Mouse (Mus musculus) C2C12 (cell line): ENCODE results near the gene Trpm4. TPM values are rescaled to one million over a fixed set of nuclear protein-coding genes. Genes with fewer than 3 reads are reported as not detected.
A peak's percentile ranks its signal among the peaks of the same experiment; 100 is the strongest.

Experiments used
- H3K27me3 ChIP-seq: one replicate; pipeline ENCODE4 v1.6.1; 2011; ENCODE audit not compliant: control insufficient read depth, insufficient read depth, insufficient read length
- H3K36me3 ChIP-seq: one replicate; pipeline ENCODE4 v1.6.1; 2011; ENCODE audit not compliant: control insufficient read depth, insufficient read depth
- H3K4me3 ChIP-seq: one replicate; pipeline ENCODE4 v1.5.1; 2011; ENCODE audit warnings: mild to moderate bottlenecking, control low read depth; ENCODE audit not compliant: poor library complexity, insufficient read depth, severe bottlenecking
- H3K79me2 ChIP-seq: one replicate; pipeline ENCODE4 v1.6.1; 2011; ENCODE audit not compliant: control insufficient read depth, insufficient read depth
- H3K79me3 ChIP-seq: one replicate; pipeline ENCODE4 v1.6.1; 2011; ENCODE audit warnings: low read depth, control low read depth
- H3ac ChIP-seq: one replicate; pipeline ENCODE3; 2011; ENCODE audit warnings: low read depth; ENCODE audit not compliant: control insufficient read depth, insufficient read length
- CEBPB ChIP-seq: IDR thresholded peaks from one replicate; pipeline ENCODE4 v1.6.1; 2011; ENCODE audit warnings: low read depth, mild to moderate bottlenecking, control low read depth, moderate library complexity
- CTCF ChIP-seq: IDR thresholded peaks from one replicate; pipeline ENCODE4 v1.5.1; 2011; ENCODE audit not compliant: control insufficient read depth, insufficient read depth, insufficient read length
- FOSL1 ChIP-seq: IDR thresholded peaks from one replicate; pipeline ENCODE4 v1.8.0; 2011; ENCODE audit warnings: mild to moderate bottlenecking, low read length; ENCODE audit not compliant: poor library complexity, insufficient read depth, severe bottlenecking
- MAX ChIP-seq: IDR thresholded peaks from one replicate; pipeline ENCODE4 v1.6.1; 2011; ENCODE audit warnings: mild to moderate bottlenecking, control low read depth
- MYOD1 ChIP-seq: IDR thresholded peaks from one replicate; pipeline ENCODE4 v1.6.1; 2011; ENCODE audit warnings: low read depth; ENCODE audit not compliant: control insufficient read depth, insufficient read length
- MYOG ChIP-seq: IDR thresholded peaks from one replicate; pipeline ENCODE4 v1.6.1; 2011; ENCODE audit not compliant: control insufficient read depth, insufficient read length; ENCODE audit errors: extremely low read depth
- USF1 ChIP-seq: IDR thresholded peaks from one replicate; pipeline ENCODE4 v1.6.1; 2011; ENCODE audit warnings: low read depth, mild to moderate bottlenecking, control low read depth, moderate library complexity
- polyA plus RNA-seq: library from polyadenylated mRNA; unstranded; fragments of >200 nt; fragmentation: generic; extraction: Trizol; gene quantifications from one replicate; pipeline ENCODE4 v1.2.1, GENCODE M21; 2012; ENCODE audit warnings: missing spikeins

Gene Trpm4
- polyA plus RNA-seq, 1 experiment: 10.6 TPM

DNA sequence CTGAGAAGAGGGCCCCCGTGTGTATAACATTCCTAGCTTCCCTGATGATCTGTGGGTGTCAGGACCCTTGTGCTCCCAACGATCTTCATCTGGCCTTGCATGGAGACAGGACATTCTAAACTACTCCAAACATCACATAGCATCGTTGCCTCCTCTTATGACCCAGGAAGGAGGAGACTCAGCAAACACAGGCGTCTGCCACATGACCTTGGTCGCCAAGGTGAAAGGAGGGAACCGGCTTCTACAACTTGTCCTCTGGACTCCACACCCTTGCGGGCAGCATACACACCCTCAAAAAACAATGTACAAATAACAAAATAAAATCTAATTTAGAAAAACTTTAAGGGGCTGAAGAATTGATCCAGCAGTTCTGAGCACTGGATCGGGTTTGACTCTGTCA is 21.6 kb downstream of the Trpm4 start:
- Histone ChIP-seq H3K79me2 (no peaks in the 10 kb centered on the region), H3K27me3 (no peaks in the 10 kb centered on the region), H3ac (no peak overlapping the region), H3K36me3 (no peaks in the 10 kb centered on the region), H3K4me3 (no peak overlapping the region), H3K79me3 (no peaks in the 10 kb centered on the region)
- no peak for TF ChIP-seq MAX

DNA sequence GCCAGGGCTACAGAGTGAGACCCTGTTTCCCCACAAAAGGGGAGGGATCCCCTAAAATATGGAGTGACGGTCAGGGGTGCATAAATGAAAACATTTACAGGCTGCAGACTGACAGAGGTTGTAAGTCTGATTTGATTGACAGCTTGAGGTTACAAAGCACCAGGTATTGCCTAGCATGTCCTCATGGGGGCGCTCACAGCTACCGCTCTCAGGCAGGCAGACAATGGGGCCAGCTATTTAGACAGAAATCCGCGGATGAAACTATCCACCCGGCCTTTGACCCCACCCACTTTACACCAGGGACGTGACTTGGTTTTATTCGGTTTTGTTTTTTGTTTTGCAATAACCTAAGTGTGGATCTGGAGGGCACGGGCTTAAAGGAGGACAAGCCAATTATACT is 24.1 kb downstream of the Trpm4 start:
- H3K4me3 ChIP-seq: no peak overlapping the region

DNA sequence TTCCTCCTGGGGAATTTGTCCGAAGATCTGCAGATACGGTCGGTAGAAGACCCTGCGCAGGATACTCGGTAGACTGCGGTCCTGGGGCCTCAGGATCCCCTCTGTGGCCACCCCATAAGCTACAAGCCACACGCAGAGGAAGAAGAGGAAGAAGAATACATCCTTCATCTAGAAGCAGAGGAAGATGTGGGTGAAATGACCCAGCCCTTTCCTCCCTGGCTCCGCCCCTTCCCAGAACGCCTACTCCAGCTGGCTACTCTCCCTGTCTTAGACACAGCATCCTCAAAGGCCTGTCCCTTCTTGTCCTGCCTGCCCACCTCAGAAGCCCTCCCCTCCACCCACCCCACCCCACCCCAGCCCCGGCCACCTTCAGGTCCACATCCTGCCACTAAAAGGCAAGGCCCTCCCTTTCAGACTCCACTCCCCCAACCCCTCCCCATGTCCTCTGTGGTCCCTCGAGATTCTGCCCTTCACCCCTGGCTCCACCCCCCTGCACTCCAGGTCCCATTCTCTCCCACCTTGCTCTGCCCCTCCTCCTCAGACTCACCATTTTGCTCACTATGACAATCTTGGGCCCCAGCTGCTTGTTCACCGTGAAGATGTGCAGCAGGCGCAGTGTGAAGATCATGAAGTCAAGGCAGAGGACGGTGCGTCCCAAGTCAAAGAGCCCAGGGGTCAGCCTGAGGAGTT is 24.9 kb downstream of the Trpm4 start:
- Histone ChIP-seq H3K36me3 (no peaks in the 10 kb centered on the region), H3K79me3 (no peaks in the 10 kb centered on the region), H3ac (no peak overlapping the region), H3K4me3 (no peak overlapping the region), H3K79me2 (no peaks in the 10 kb centered on the region), H3K27me3 (no peaks in the 10 kb centered on the region)
- TF ChIP-seq CEBPB: no peak
- no peak for TF ChIP-seq FOSL1
- no peak for TF ChIP-seq MAX
- no peak for TF ChIP-seq CTCF

More for the DNA sequence above, 24.1 kb downstream of the Trpm4 start:
- no peaks in the 10 kb centered on the region for H3K79me2 ChIP-seq
- H3K79me3 ChIP-seq: no peaks in the 10 kb centered on the region
- no peak overlapping the region for H3ac ChIP-seq
- H3K27me3 ChIP-seq: no peaks in the 10 kb centered on the region
- TF ChIP-seq CEBPB (no peak), USF1 (no peak), CTCF (peak; percentile 36)
- no peaks in the 10 kb centered on the region for H3K36me3 ChIP-seq

DNA sequence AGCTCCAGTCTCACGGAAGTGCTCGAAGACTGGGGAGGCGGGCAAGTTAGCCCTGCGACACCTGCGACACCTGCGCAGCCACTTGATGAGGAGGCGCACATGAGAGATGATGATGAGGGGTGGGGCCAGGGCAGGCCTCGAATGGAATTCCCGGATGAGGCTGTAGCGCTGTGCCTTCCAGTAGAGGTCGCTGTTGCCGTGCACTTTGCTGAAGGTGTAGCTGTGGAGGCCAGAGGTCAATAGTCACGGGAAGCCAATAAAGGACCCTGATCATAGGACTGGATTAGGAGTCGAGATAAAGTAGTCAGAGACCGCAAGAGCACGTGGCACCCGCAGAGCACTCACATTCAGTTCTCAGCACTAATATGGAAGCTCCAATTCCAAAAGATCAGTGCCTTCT is 28.3 kb downstream of the Trpm4 start:
- H3K4me3 ChIP-seq: no peak overlapping the region
- TF ChIP-seq MAX: no peak
- TF ChIP-seq CTCF: peak; percentile 84
- TF ChIP-seq FOSL1: no peak
- no peak for TF ChIP-seq CEBPB
- TF ChIP-seq MYOG: no peak
- H3K27me3 ChIP-seq: no peaks in the 10 kb centered on the region
- no peaks in the 10 kb centered on the region for H3K36me3 ChIP-seq
- H3K79me2 ChIP-seq: no peaks in the 10 kb centered on the region
- no peaks in the 10 kb centered on the region for H3K79me3 ChIP-seq
- H3ac ChIP-seq: no peak overlapping the region

DNA sequence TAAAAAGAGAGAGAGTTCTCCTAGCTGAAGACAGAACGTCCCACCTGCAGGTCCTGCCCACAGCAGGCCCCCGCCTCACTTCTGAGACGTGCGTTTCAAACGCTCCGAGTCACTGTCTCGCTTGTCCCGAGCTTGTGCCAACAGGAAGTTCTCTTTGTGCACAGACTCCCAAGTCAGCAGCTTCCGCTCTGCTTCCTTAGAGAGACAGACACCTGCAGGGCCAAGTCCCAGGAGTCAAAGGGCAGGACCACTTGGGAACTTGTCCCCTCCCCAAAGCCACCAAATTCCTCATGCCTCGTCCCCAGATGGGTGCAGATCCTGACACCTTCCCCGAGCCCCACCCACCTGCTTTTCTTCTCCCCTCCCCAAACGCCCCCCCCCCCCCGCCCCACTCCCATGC is 28.7 kb downstream of the Trpm4 start:
- no peaks in the 10 kb centered on the region for H3K27me3 ChIP-seq
- H3ac ChIP-seq: no peak overlapping the region
- no peak for TF ChIP-seq CEBPB
- no peak for TF ChIP-seq CTCF
- no peak for TF ChIP-seq USF1
- TF ChIP-seq MAX: no peak
- TF ChIP-seq MYOG: no peak
- TF ChIP-seq FOSL1: no peak
- TF ChIP-seq MYOD1: no peak
- H3K4me3 ChIP-seq: no peak overlapping the region
- no peaks in the 10 kb centered on the region for H3K36me3 ChIP-seq
- H3K79me3 ChIP-seq: no peaks in the 10 kb centered on the region
- H3K79me2 ChIP-seq: no peaks in the 10 kb centered on the region

DNA sequence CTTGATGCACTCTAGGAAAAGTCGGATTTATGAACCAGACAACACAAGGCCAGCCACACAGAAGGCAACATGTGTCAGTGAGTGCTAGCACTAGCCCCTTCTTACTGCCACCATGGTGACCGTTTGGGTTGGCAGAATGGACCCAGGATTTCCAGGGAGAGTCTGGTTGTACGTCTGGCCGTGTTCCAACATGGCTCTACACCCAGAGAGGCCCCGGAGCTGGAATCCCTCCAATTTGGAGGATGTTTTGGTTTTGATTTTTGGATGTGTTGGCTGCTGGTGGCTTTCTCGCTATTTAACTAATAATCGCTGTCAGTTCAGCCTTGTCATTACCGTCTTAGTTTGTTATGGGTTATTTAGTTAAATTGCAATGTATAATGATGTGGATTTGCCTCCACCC is 31.0 kb downstream of the Trpm4 start:
- Histone ChIP-seq H3K4me3 (no peak overlapping the region), H3K79me3 (no peaks in the 10 kb centered on the region), H3K36me3 (no peaks in the 10 kb centered on the region), H3K79me2 (no peaks in the 10 kb centered on the region), H3ac (no peak overlapping the region), H3K27me3 (no peaks in the 10 kb centered on the region)
- TF ChIP-seq CTCF (no peak), MYOD1 (no peak), CEBPB (no peak), USF1 (no peak), MYOG (no peak), FOSL1 (no peak), MAX (no peak)

DNA sequence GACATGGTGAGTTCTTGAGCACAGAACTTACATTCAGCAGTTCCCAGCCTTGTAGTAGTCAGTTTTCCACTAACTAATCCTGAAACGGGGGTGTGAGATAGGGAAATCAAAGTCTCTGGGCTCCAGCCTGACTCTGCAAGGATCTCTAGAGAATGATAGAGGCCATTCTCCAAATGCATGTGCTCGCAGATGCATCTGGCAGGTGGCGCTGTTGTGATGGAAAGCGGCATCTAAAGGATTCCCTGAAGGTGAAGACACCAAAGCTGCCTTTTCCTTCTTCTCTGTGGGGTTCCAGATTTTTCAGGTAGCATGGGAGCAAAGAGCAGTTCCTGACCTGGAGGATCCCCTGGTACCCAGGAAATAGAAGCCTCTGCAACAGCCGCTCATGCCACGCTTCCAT is 33.3 kb downstream of the Trpm4 start:
- Histone ChIP-seq H3K79me3 (no peaks in the 10 kb centered on the region), H3K36me3 (no peaks in the 10 kb centered on the region), H3K79me2 (no peaks in the 10 kb centered on the region), H3K27me3 (no peaks in the 10 kb centered on the region), H3ac (no peak overlapping the region), H3K4me3 (no peak overlapping the region)
- TF ChIP-seq MYOG (no peak), CTCF (peak; percentile 40), MAX (peak; percentile 7), FOSL1 (no peak)
